Mouse (Mus musculus) testis, adult 2 months (tissue): ENCODE data around the gene Bud13.

Experiments
- CTCF ChIP-seq: fragments of 200-500 bp; IDR thresholded peaks from 2 replicates; pipeline ENCODE4 v1.5.1; 2012; ENCODE audit warnings: low read depth, mild to moderate bottlenecking, inconsistent platforms, low read length, moderate library complexity; ENCODE audit not compliant: control insufficient read depth, insufficient read depth, insufficient replicate concordance
- POLR2A ChIP-seq: fragments of 200-500 bp; IDR thresholded peaks from 2 replicates; pipeline ENCODE4 v1.6.1; 2012; ENCODE audit warnings: low read depth, mild to moderate bottlenecking, inconsistent platforms, low read length, moderate library complexity; ENCODE audit not compliant: control insufficient read depth

GRCm38 (mm10) chr9:46259111-46259510 lies 23.7 kb upstream of the Bud13 start:
- TF ChIP-seq POLR2A: no peak
- TF ChIP-seq CTCF: no peak
